Comparison of ENCODE assay signal across 8 mouse cellular contexts in the genomic region with DNA sequence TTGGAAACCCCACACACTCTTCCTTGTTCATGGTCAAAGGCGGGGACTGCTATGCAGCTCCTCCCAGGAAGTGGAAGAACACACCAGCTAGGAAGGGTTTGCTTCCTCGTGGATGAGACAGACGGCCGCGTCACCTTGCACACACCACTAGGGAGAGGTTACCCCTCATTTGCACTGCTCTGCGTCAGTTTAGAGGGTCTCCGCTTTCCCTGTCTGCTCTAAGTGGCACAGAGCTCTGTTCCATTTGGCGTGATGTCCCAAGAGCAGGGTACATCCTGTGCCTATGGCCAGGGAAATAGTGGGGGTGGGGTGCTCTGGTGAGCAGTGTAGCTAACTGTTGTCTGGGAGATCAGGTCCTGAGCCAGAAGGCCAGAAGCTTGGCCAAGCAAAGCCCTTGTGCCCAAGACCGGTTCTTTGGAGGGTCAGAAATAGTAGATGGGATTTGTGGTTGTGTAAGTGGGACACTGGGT. TPM values are rescaled to one million over a fixed set of nuclear protein-coding genes. Genes with fewer than 3 reads are reported as not detected.
DNase-seq lines count a peak whose midpoint lies in the region; ATAC-seq lines count a peak whose summit lies in the region.

No protein-coding gene starts in this region.

- peak overlapping the region; percentile 65 for H3K27ac ChIP-seq in hindbrain, embryonic 10.5 days
- no peak overlapping the region for H3K27ac ChIP-seq in hindbrain, embryonic 11.5 days (ENCODE audit: low read depth, low read length)
- peak overlapping the region; percentile 75 for H3K27ac ChIP-seq in limb, embryonic 15.5 days
- peak overlapping the region; percentile 60 for H3K27ac ChIP-seq in stomach, embryonic 15.5 days

- no peaks in the 10 kb centered on the region for H3K9me3 ChIP-seq in hindbrain, embryonic 10.5 days
- no peaks in the 10 kb centered on the region for H3K9me3 ChIP-seq in hindbrain, embryonic 11.5 days (ENCODE audit: control insufficient read depth, low read length)
- no peaks in the 10 kb centered on the region for H3K9me3 ChIP-seq in limb, embryonic 15.5 days
- no peaks in the 10 kb centered on the region for H3K9me3 ChIP-seq in stomach, embryonic 15.5 days

- no peak overlapping the region for H3K9ac ChIP-seq in hindbrain, embryonic 11.5 days (ENCODE audit: low read depth, low read length)
- H3K9ac ChIP-seq in limb, embryonic 15.5 days, result no peak overlapping the region
- no peak overlapping the region for H3K9ac ChIP-seq in stomach, embryonic 15.5 days

- no peaks in the 10 kb centered on the region for H3K27me3 ChIP-seq in hindbrain, embryonic 10.5 days (ENCODE audit: insufficient read depth, poor library complexity, severe bottlenecking)
- H3K27me3 ChIP-seq in hindbrain, embryonic 11.5 days (ENCODE audit: control insufficient read depth, insufficient read depth, low read length), result no peaks in the 10 kb centered on the region
- no peaks in the 10 kb centered on the region for H3K27me3 ChIP-seq in limb, embryonic 15.5 days
- no peaks in the 10 kb centered on the region for H3K27me3 ChIP-seq in stomach, embryonic 15.5 days (replicated peaks)

- H3K36me3 ChIP-seq in hindbrain, embryonic 10.5 days, result peaks cover 33% of the 10 kb centered on the region
- H3K36me3 ChIP-seq in hindbrain, embryonic 11.5 days (ENCODE audit: control insufficient read depth, insufficient read depth, low read length), result 0 out of 2 replicates have a peak, but pooled peaks cover 3% of the 10 kb centered on the region
- H3K36me3 ChIP-seq in limb, embryonic 15.5 days, result peaks cover 38% of the 10 kb centered on the region
- peaks cover 19% of the 10 kb centered on the region; the same call in 1 of the 2 replicates for H3K36me3 ChIP-seq in stomach, embryonic 15.5 days

- no peak for DNase-seq in hindbrain, embryonic 10.5 days (ENCODE audit: low spot score)
- no peak for DNase-seq in hindbrain, embryonic 11.5 days (ENCODE audit: low spot score)
- peak; percentile 65 for DNase-seq in R1 (ENCODE audit: low read depth, low spot score)
- DNase-seq in heart, adult 8-10 months (ENCODE audit: low spot score), result peak; percentile 26
- no peak for DNase-seq in right cerebral cortex, postnatal 25 days
- no peak for DNase-seq in right cerebral cortex, adult 18-20 months

- no peak overlapping the region for H3K4me3 ChIP-seq in hindbrain, embryonic 10.5 days
- H3K4me3 ChIP-seq in hindbrain, embryonic 11.5 days (ENCODE audit: low read depth, low read length), result no peak overlapping the region
- no peak overlapping the region for H3K4me3 ChIP-seq in limb, embryonic 15.5 days
- H3K4me3 ChIP-seq in stomach, embryonic 15.5 days (replicated peaks), result no peak overlapping the region

- no peak overlapping the region for H3K4me2 ChIP-seq in hindbrain, embryonic 11.5 days (replicated peaks; ENCODE audit: low read depth, low read length)
- no peak overlapping the region for H3K4me2 ChIP-seq in limb, embryonic 15.5 days
- H3K4me2 ChIP-seq in stomach, embryonic 15.5 days, result peak overlapping the region; percentile 8; the same call in 1 of the 2 replicates

- no peak for ATAC-seq in hindbrain, embryonic 11.5 days (ENCODE audit: low FRiP score)
- no peak for ATAC-seq in limb, embryonic 15.5 days (ENCODE audit: insufficient number of reproducible peaks, low FRiP score, low TSS enrichment, low read depth)
- no peak for ATAC-seq in stomach, embryonic 15.5 days (ENCODE audit: insufficient read depth, low FRiP score, low read depth)

- H3K4me1 ChIP-seq in hindbrain, embryonic 10.5 days (replicated peaks), result peaks cover 59% of the 10 kb centered on the region
- H3K4me1 ChIP-seq in hindbrain, embryonic 11.5 days (replicated peaks; ENCODE audit: control insufficient read depth, insufficient read depth, low read length), result peaks cover 30% of the 10 kb centered on the region
- H3K4me1 ChIP-seq in limb, embryonic 15.5 days, result peaks cover 59% of the 10 kb centered on the region
- H3K4me1 ChIP-seq in stomach, embryonic 15.5 days, result peaks cover 64% of the 10 kb centered on the region

- WGBS in hindbrain, embryonic 10.5 days, result 72% methylated on average over 9 of the region's 9 CpGs
- WGBS in hindbrain, embryonic 11.5 days, result 75% methylated on average over 9 of the region's 9 CpGs
- 57% methylated on average over 9 of the region's 9 CpGs for WGBS in limb, embryonic 15.5 days
- 56% methylated on average over 9 of the region's 9 CpGs for WGBS in stomach, embryonic 15.5 days

RNA-seq across cellular contexts. Expression of gene Thra, which starts 13.7 kb away (rescaled TPM):
- polyA plus RNA-seq in hindbrain, embryonic 10.5 days (2016; fragmentation: Nextera tagmentation; extraction: Ambion mirVana), result 12.8 and 22.2 TPM in 2 replicates
- polyA plus RNA-seq in hindbrain, embryonic 11.5 days (2014; fragmentation: Nextera tagmentation; extraction: Ambion mirVana), result 34.7 and 41.4 TPM in 2 replicates
- 10 to 100 TPM; 92.5 to 98.4 (median 95.1) TPM for total RNA-seq in heart, adult 8-10 months (2022)
- 38.4 and 39.6 TPM in 2 replicates for polyA plus RNA-seq in limb, embryonic 15.5 days (2015; fragmentation: Nextera tagmentation; extraction: Ambion mirVana)
- polyA plus RNA-seq in stomach, embryonic 15.5 days (2015; fragmentation: Nextera tagmentation; extraction: Ambion mirVana), result 42.7 and 44.7 TPM in 2 replicates

RNA-seq across cellular contexts. Expression of gene Nr1d1, which starts 20.9 kb away (rescaled TPM):
- polyA plus RNA-seq in hindbrain, embryonic 10.5 days (2016; fragmentation: Nextera tagmentation; extraction: Ambion mirVana), result 1.2 and 1.5 TPM in 2 replicates
- 0.92 and 1.4 TPM in 2 replicates for polyA plus RNA-seq in hindbrain, embryonic 11.5 days (2014; fragmentation: Nextera tagmentation; extraction: Ambion mirVana)
- total RNA-seq in heart, adult 8-10 months (2022), result 100 to 1,000 TPM in 2 of 4 experiments, 10 to 100 TPM in 2; 81.4 to 121 (median 101) TPM
- polyA plus RNA-seq in limb, embryonic 15.5 days (2015; fragmentation: Nextera tagmentation; extraction: Ambion mirVana), result 1.2 TPM in 2 replicates
- 2.4 and 2.5 TPM in 2 replicates for polyA plus RNA-seq in stomach, embryonic 15.5 days (2015; fragmentation: Nextera tagmentation; extraction: Ambion mirVana)

RNA-seq across cellular contexts. Expression of gene Med24, which starts 25.0 kb away (rescaled TPM):
- polyA plus RNA-seq in hindbrain, embryonic 10.5 days (2016; fragmentation: Nextera tagmentation; extraction: Ambion mirVana), result 76.9 and 83.6 TPM in 2 replicates
- 47.3 and 60.8 TPM in 2 replicates for polyA plus RNA-seq in hindbrain, embryonic 11.5 days (2014; fragmentation: Nextera tagmentation; extraction: Ambion mirVana)
- 10 to 100 TPM; 44.4 to 49.9 (median 46.8) TPM for total RNA-seq in heart, adult 8-10 months (2022)
- polyA plus RNA-seq in limb, embryonic 15.5 days (2015; fragmentation: Nextera tagmentation; extraction: Ambion mirVana), result 47.6 and 48.3 TPM in 2 replicates
- polyA plus RNA-seq in stomach, embryonic 15.5 days (2015; fragmentation: Nextera tagmentation; extraction: Ambion mirVana), result 36.4 and 39.7 TPM in 2 replicates

RNA-seq across cellular contexts. Expression of gene Msl1, which starts 41.1 kb away (rescaled TPM):
- 24.4 and 25.2 TPM in 2 replicates for polyA plus RNA-seq in hindbrain, embryonic 10.5 days (2016; fragmentation: Nextera tagmentation; extraction: Ambion mirVana)
- polyA plus RNA-seq in hindbrain, embryonic 11.5 days (2014; fragmentation: Nextera tagmentation; extraction: Ambion mirVana), result 25.0 and 28.0 TPM in 2 replicates
- total RNA-seq in heart, adult 8-10 months (2022), result 10 to 100 TPM; 72.1 to 84.3 (median 78.7) TPM
- polyA plus RNA-seq in limb, embryonic 15.5 days (2015; fragmentation: Nextera tagmentation; extraction: Ambion mirVana), result 22.9 and 25.8 TPM in 2 replicates
- 23.0 and 23.6 TPM in 2 replicates for polyA plus RNA-seq in stomach, embryonic 15.5 days (2015; fragmentation: Nextera tagmentation; extraction: Ambion mirVana)

RNA-seq across cellular contexts. Expression of gene Casc3, which starts 50.5 kb away (rescaled TPM):
- 49.5 and 55.9 TPM in 2 replicates for polyA plus RNA-seq in hindbrain, embryonic 10.5 days (2016; fragmentation: Nextera tagmentation; extraction: Ambion mirVana)
- polyA plus RNA-seq in hindbrain, embryonic 11.5 days (2014; fragmentation: Nextera tagmentation; extraction: Ambion mirVana), result 44.6 and 49.6 TPM in 2 replicates
- total RNA-seq in heart, adult 8-10 months (2022), result 10 to 100 TPM; 16.0 to 20.9 (median 17.8) TPM
- polyA plus RNA-seq in limb, embryonic 15.5 days (2015; fragmentation: Nextera tagmentation; extraction: Ambion mirVana), result 30.0 and 32.5 TPM in 2 replicates
- 31.7 and 35.3 TPM in 2 replicates for polyA plus RNA-seq in stomach, embryonic 15.5 days (2015; fragmentation: Nextera tagmentation; extraction: Ambion mirVana)

Comparison
In these comparisons a context has a peak if more than half of its experiments do, and no peak if none do; other contexts are left out.
1. DNase-seq: peak in R1 (single experiment) and heart, adult 8-10 months (single experiment); none in hindbrain, embryonic 10.5 days (single experiment), hindbrain, embryonic 11.5 days (single experiment), right cerebral cortex, postnatal 25 days (single experiment) and right cerebral cortex, adult 18-20 months (single experiment).